Mouse (Mus musculus): ENCODE data around the gene Ppm1l. TPM values are rescaled to one million over a fixed set of nuclear protein-coding genes. Genes with fewer than 3 reads are reported as not detected.
"Not testable (repeated sequence)": the region's sequence is repeated elsewhere in the genome, so short reads cannot be mapped to it uniquely, and the experiment has no call there.

Ppm1l gene
- polyA plus RNA-seq, 1 experiment from 2014 or later, result 17.0 TPM

DNA sequence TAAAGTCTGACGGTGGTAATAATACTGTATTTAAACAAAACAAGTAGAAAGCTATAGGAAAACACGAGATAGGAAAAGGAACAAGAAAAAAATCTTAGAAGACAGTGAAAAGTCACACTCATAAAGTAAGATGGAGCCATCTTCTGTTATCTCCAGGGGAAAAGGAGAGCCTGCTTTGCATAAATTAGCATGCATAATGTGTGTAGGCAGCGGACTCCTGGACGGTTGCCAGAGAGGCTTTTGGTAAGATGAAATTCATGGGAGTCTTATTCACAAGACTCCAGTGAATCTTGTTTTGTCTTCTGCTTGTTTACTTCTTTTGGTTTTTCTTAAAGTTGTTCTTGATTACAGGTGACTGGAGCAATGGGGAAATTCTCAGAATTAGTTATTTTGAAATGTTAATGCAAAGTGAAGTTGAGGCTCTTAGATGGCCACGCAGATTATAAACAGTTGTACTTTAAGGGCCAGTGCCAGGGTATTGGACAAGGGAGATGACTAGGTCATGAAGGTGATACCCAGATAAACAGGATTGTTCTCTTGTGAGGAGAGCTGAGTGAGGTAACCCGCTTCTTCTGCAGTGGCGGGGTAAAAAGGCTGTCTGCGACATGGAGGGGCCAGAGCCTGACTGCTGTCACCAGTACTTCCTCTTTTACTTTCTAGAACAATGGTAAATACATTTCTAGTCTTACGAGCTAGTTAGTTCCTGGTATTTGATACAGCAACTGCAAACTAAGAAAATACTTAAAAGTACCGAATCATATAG, 57.1 kb downstream of the Ppm1l start:
- Histone ChIP-seq H3K4me2 (ENCODE audit: low read depth, low read length, severe bottlenecking) (no peak overlapping the region), H3K9me3 (ENCODE audit: control insufficient read depth, low read length) (no peaks in the 10 kb centered on the region), H3K4me3 (ENCODE audit: low read depth, low read length) (no peak overlapping the region), H3K4me1 (replicated peaks; ENCODE audit: control insufficient read depth, insufficient read depth, low read length) (no peaks in the 10 kb centered on the region; the same call in 1 of the 2 replicates), H3K9ac (ENCODE audit: low read length) (no peak overlapping the region), H3K27ac (ENCODE audit: low read depth, low read length) (no peak overlapping the region), H3K36me3 (ENCODE audit: control insufficient read depth, insufficient read depth, low read length) (no peaks in the 10 kb centered on the region), H3K27me3 (ENCODE audit: control insufficient read depth, insufficient read depth, low read length) (no peaks in the 10 kb centered on the region)
- DNase-seq (ENCODE audit: low spot score), result peak; percentile 67
- 79% methylated on average over 10 of the region's 10 CpGs for WGBS
- no peak for ATAC-seq (replicated peaks; ENCODE audit: low FRiP score)

DNA sequence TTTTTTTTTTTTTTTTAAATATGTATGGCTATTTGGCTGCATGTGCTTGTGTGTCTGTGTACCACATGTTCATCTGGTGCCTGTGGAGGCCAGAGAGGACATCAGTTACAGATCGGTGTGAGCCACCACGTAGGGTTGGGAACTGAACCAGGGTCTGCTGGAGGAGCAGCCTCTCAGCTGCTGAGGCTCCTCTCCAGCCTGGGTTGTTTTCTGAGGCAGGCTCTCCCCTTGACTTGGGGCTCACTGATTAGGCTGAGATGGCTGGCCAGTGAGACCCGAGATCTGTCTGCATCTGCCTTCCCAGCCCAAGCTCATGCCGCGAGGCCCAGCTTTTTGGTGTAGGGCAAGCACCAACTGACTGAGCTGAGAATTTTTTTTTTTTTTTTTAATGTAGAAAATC, 57.9 kb downstream of the Ppm1l start:
- 95% methylated on average over 5 of the region's 5 CpGs for WGBS
- no peak overlapping the region for H3K4me2 ChIP-seq (ENCODE audit: low read depth, low read length, severe bottlenecking)
- ATAC-seq (replicated peaks; ENCODE audit: low FRiP score), result no peak

GRCm38 (mm10) chr3:69374983-69375382, 58.3 kb downstream of the Ppm1l start:
- Histone ChIP-seq H3K4me3 (ENCODE audit: low read depth, low read length) (no peak overlapping the region), H3K9me3 (ENCODE audit: control insufficient read depth, low read length) (no peaks in the 10 kb centered on the region; the same call in 1 of the 2 replicates), H3K9ac (ENCODE audit: low read length) (no peak overlapping the region), H3K27ac (ENCODE audit: low read depth, low read length) (no peak overlapping the region), H3K4me2 (ENCODE audit: low read depth, low read length, severe bottlenecking) (no peak overlapping the region), H3K4me1 (replicated peaks; ENCODE audit: control insufficient read depth, insufficient read depth, low read length) (no peaks in the 10 kb centered on the region; the same call in 1 of the 2 replicates), H3K36me3 (ENCODE audit: control insufficient read depth, insufficient read depth, low read length) (no peaks in the 10 kb centered on the region), H3K27me3 (ENCODE audit: control insufficient read depth, insufficient read depth, low read length) (no peaks in the 10 kb centered on the region)
- 93% methylated on average over 5 of the region's 5 CpGs for WGBS
- no peak for DNase-seq (ENCODE audit: low spot score)
- no peak for ATAC-seq (replicated peaks; ENCODE audit: low FRiP score)

More for the DNA sequence above, 57.9 kb downstream of the Ppm1l start:
- Histone ChIP-seq H3K4me1 (replicated peaks; ENCODE audit: control insufficient read depth, insufficient read depth, low read length) (no peaks in the 10 kb centered on the region; the same call in 1 of the 2 replicates), H3K27me3 (ENCODE audit: control insufficient read depth, insufficient read depth, low read length) (no peaks in the 10 kb centered on the region), H3K9ac (ENCODE audit: low read length) (no peak overlapping the region), H3K4me3 (ENCODE audit: low read depth, low read length) (no peak overlapping the region), H3K36me3 (ENCODE audit: control insufficient read depth, insufficient read depth, low read length) (no peaks in the 10 kb centered on the region), H3K27ac (ENCODE audit: low read depth, low read length) (no peak overlapping the region), H3K9me3 (ENCODE audit: control insufficient read depth, low read length) (no peaks in the 10 kb centered on the region; the same call in 1 of the 2 replicates)
- DNase-seq (ENCODE audit: low spot score), result no peak

DNA sequence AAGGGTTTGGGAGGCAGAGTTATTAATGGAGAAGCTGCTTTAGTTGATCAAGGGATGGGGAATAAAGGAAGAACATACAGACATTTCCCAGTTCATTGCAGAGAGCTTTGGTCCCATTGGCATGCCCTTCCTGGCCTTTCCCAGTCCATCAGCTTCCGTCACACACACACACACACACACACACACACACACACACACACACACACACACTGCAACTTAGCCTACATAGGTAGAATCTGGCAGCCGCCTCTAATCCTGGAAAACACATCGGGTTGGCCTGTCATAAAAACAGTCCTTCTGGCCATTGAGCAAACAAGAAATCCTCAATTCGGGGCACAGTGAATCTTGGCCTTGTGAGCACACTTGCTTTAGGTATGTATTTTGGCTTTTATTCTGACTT, 64.6 kb downstream of the Ppm1l start:
- no peaks in the 10 kb centered on the region for H3K4me1 ChIP-seq (replicated peaks; ENCODE audit: control insufficient read depth, insufficient read depth, low read length)
- no peak overlapping the region for H3K27ac ChIP-seq (ENCODE audit: low read depth, low read length)
- 86% methylated on average over 3 of the region's 4 CpGs for WGBS
- no peak overlapping the region for H3K4me2 ChIP-seq (ENCODE audit: low read depth, low read length, severe bottlenecking)
- DNase-seq (ENCODE audit: low spot score), result no peak
- H3K36me3 ChIP-seq (ENCODE audit: control insufficient read depth, insufficient read depth, low read length), result no peaks in the 10 kb centered on the region
- ATAC-seq (replicated peaks; ENCODE audit: low FRiP score), result no peak
- no peaks in the 10 kb centered on the region; the same call in 1 of the 2 replicates for H3K9me3 ChIP-seq (ENCODE audit: control insufficient read depth, low read length)
- no peak overlapping the region for H3K9ac ChIP-seq (ENCODE audit: low read length)
- no peak overlapping the region for H3K4me3 ChIP-seq (ENCODE audit: low read depth, low read length)
- H3K27me3 ChIP-seq (ENCODE audit: control insufficient read depth, insufficient read depth, low read length), result no peaks in the 10 kb centered on the region

DNA sequence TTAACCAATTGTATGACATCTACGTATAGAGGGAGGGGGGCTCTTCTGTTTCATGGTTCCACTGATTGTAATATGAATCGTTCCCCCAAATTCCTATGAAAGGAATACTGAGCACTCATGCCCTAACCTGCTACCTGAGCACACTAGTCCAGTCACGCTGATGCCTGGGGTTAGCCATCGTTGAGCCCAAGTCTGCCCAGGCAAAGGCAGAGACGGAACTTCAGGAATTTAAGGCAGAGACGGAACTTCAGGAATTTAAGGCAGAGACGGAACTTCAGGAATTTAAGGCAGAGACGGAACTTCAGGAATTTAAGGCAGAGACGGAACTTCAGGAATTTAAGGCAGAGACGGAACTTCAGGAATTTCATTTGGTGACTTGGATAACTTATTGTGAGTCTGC, 75.2 kb downstream of the Ppm1l start:
- not testable (repeated sequence) for ATAC-seq (replicated peaks; ENCODE audit: low FRiP score); H3K4me1 ChIP-seq (replicated peaks; ENCODE audit: control insufficient read depth, insufficient read depth, low read length); H3K27ac ChIP-seq (ENCODE audit: low read depth, low read length); H3K27me3 ChIP-seq (ENCODE audit: control insufficient read depth, insufficient read depth, low read length); H3K9ac ChIP-seq (ENCODE audit: low read length); H3K36me3 ChIP-seq (ENCODE audit: control insufficient read depth, insufficient read depth, low read length); H3K4me3 ChIP-seq (ENCODE audit: low read depth, low read length); H3K9me3 ChIP-seq (ENCODE audit: control insufficient read depth, low read length); DNase-seq (ENCODE audit: low spot score); H3K4me2 ChIP-seq (ENCODE audit: low read depth, low read length, severe bottlenecking)
- 86% methylated on average over 10 of the region's 10 CpGs for whole genome bisulfite sequencing

DNA sequence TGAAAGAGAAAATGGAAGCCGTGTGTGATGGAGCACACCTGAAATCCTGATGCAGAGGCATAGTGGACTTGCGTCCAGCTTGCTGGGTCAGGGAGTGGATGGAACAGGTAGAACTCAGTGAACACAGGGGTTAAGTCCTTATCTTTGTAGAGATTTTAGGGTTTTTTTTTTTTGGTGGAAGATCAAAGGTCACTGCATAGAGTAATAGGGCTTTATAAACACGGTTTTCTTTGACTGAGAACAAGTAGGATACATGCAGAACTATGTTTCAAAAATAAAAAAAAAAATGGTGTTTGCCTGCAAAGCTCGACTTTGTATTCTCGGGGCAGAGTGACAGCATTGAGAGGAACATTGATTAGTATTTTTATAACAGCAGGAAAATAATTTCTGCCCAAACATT, 75.6 kb downstream of the Ppm1l start:
- ATAC-seq (replicated peaks; ENCODE audit: low FRiP score) (no peak), DNase-seq (ENCODE audit: low spot score) (no peak)
- Histone ChIP-seq H3K27me3 (ENCODE audit: control insufficient read depth, insufficient read depth, low read length) (no peaks in the 10 kb centered on the region), H3K36me3 (ENCODE audit: control insufficient read depth, insufficient read depth, low read length) (no peaks in the 10 kb centered on the region), H3K27ac (ENCODE audit: low read depth, low read length) (no peak overlapping the region), H3K4me1 (replicated peaks; ENCODE audit: control insufficient read depth, insufficient read depth, low read length) (no peaks in the 10 kb centered on the region), H3K9me3 (ENCODE audit: control insufficient read depth, low read length) (no peaks in the 10 kb centered on the region), H3K4me3 (ENCODE audit: low read depth, low read length) (no peak overlapping the region), H3K9ac (ENCODE audit: low read length) (no peak overlapping the region), H3K4me2 (ENCODE audit: low read depth, low read length, severe bottlenecking) (no peak overlapping the region)
- WGBS, result 83% methylated on average over 5 of the region's 5 CpGs

- no peak overlapping the region for H3K27ac ChIP-seq (ENCODE audit: low read depth, low read length)
- no peak overlapping the region for H3K4me2 ChIP-seq (ENCODE audit: low read depth, low read length, severe bottlenecking)
- H3K9ac ChIP-seq (ENCODE audit: low read length), result no peak overlapping the region
- no peaks in the 10 kb centered on the region for H3K9me3 ChIP-seq (ENCODE audit: control insufficient read depth, low read length)
- DNase-seq (ENCODE audit: low spot score) (no peak), ATAC-seq (replicated peaks; ENCODE audit: low FRiP score) (no peak)
- H3K36me3 ChIP-seq (ENCODE audit: control insufficient read depth, insufficient read depth, low read length), result no peaks in the 10 kb centered on the region
- H3K4me1 ChIP-seq (replicated peaks; ENCODE audit: control insufficient read depth, insufficient read depth, low read length), result no peaks in the 10 kb centered on the region
- no peak overlapping the region for H3K4me3 ChIP-seq (ENCODE audit: low read depth, low read length)
- H3K27me3 ChIP-seq (ENCODE audit: control insufficient read depth, insufficient read depth, low read length), result no peaks in the 10 kb centered on the region
- 92% methylated on average over 9 of the region's 9 CpGs for WGBS
Measured at GRCm38 (mm10) chr3:69393079-69393478, 76.4 kb downstream of the Ppm1l start.

- no peak for DNase-seq (ENCODE audit: low spot score)
- Histone ChIP-seq H3K4me2 (ENCODE audit: low read depth, low read length, severe bottlenecking) (no peak overlapping the region), H3K27me3 (ENCODE audit: control insufficient read depth, insufficient read depth, low read length) (no peaks in the 10 kb centered on the region), H3K27ac (ENCODE audit: low read depth, low read length) (no peak overlapping the region), H3K9ac (ENCODE audit: low read length) (no peak overlapping the region), H3K9me3 (ENCODE audit: control insufficient read depth, low read length) (no peaks in the 10 kb centered on the region), H3K36me3 (ENCODE audit: control insufficient read depth, insufficient read depth, low read length) (no peaks in the 10 kb centered on the region), H3K4me1 (replicated peaks; ENCODE audit: control insufficient read depth, insufficient read depth, low read length) (no peaks in the 10 kb centered on the region), H3K4me3 (ENCODE audit: low read depth, low read length) (no peak overlapping the region)
- no peak for ATAC-seq (replicated peaks; ENCODE audit: low FRiP score)
- WGBS, result 93% methylated on average over 3 of the region's 3 CpGs
Measured at GRCm38 (mm10) chr3:69393991-69394390, 77.3 kb downstream of the Ppm1l start.

DNA sequence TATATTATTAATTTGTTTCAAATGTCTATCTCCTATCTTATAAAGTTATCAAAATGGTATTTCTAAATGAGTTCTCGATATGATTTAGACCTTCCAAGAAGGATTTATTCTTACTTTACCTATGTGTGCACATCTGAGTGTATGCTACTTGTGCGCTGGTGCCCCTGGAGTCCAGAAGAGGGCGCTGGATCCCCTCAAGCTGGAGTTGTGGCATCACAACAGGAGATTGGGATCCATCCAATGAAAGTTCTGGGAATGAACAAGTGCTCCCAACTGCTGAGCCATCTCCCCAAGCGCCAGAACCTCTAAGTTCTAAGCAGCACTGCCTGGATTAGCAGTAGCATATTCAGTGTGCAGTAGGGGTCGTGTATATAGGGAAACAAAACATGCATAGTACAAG, 78.4 kb downstream of the Ppm1l start:
- Histone ChIP-seq H3K9ac (ENCODE audit: low read length) (no peak overlapping the region), H3K4me1 (replicated peaks; ENCODE audit: control insufficient read depth, insufficient read depth, low read length) (no peaks in the 10 kb centered on the region), H3K36me3 (ENCODE audit: control insufficient read depth, insufficient read depth, low read length) (no peaks in the 10 kb centered on the region), H3K27ac (ENCODE audit: low read depth, low read length) (no peak overlapping the region), H3K4me2 (ENCODE audit: low read depth, low read length, severe bottlenecking) (no peak overlapping the region), H3K4me3 (ENCODE audit: low read depth, low read length) (no peak overlapping the region), H3K27me3 (ENCODE audit: control insufficient read depth, insufficient read depth, low read length) (no peaks in the 10 kb centered on the region), H3K9me3 (ENCODE audit: control insufficient read depth, low read length) (no peaks in the 10 kb centered on the region)
- ATAC-seq (replicated peaks; ENCODE audit: low FRiP score) (no peak), DNase-seq (ENCODE audit: low spot score) (no peak)
- WGBS, result 87% methylated on average over 5 of the region's 5 CpGs

Data from forebrain, embryonic 11.5 days (tissue).